Mouse (Mus musculus) G1E (cell line): ENCODE results near the gene Marf1.

Source experiments
- CTCF ChIP-seq: IDR thresholded peaks from 2 replicates; pipeline ENCODE4 v1.5.1; 2012; ENCODE audit warnings: low read depth, low read length, inconsistent platforms, mixed read lengths
- TAL1 ChIP-seq: conservative IDR thresholded peaks from 2 replicates; pipeline ENCODE4 v1.6.1; 2012; ENCODE audit warnings: low read depth, low read length, inconsistent platforms, mixed read lengths

- no peak for TF ChIP-seq CTCF
- no peak for TF ChIP-seq TAL1
Measured at GRCm38 (mm10) chr16:14178041-14178440, 14.9 kb upstream of the Marf1 start.
